ENCODE assay signal across 10 mouse cellular contexts in genomic region chr13:5866091-5866490, GRCm38 (mm10). TPM values are rescaled to one million over a fixed set of nuclear protein-coding genes. Genes with fewer than 3 reads are reported as not detected.
DNase-seq lines count a peak whose midpoint lies in the region; ATAC-seq and TF ChIP-seq lines count a peak whose summit lies in the region.
"Had no signal": no experiment of that assay in that cellular context is flagged by ENCODE, and none has a peak within 500 bp of the region (broad histone marks: within the 10 kb centered on the region; RNA-seq: fewer than 3 reads in every experiment).

No protein-coding gene starts in this region.

- no peak overlapping the region for H3K27ac ChIP-seq in forebrain, postnatal 0 days (ENCODE audit: low read depth, low read length)
- no peak overlapping the region for H3K27ac ChIP-seq in forebrain, embryonic 12.5 days
- H3K27ac ChIP-seq in liver, postnatal 0 days (ENCODE audit: low read depth), result no peak overlapping the region
- no peak overlapping the region for H3K27ac ChIP-seq in liver, embryonic 11.5 days (ENCODE audit: low read depth, low read length)
- peak overlapping the region; percentile 97 for H3K27ac ChIP-seq in brown adipose tissue, adult 24 weeks (replicated peaks; ENCODE audit: low read depth, low read length)
- H3K27ac ChIP-seq in neural tube, embryonic 13.5 days (replicated peaks), result no peak overlapping the region
- H3K27ac ChIP-seq: kidney, postnatal 0 days had no signal

- H3K4me1 ChIP-seq in forebrain, postnatal 0 days (ENCODE audit: insufficient read depth), result peaks cover 10% of the 10 kb centered on the region
- peaks cover 34% of the 10 kb centered on the region for H3K4me1 ChIP-seq in forebrain, embryonic 12.5 days
- peaks cover 17% of the 10 kb centered on the region for H3K4me1 ChIP-seq in liver, postnatal 0 days (ENCODE audit: insufficient read depth)
- H3K4me1 ChIP-seq in liver, embryonic 11.5 days (replicated peaks; ENCODE audit: control insufficient read depth, insufficient read depth, low read length), result peaks cover 5% of the 10 kb centered on the region
- peaks cover 35% of the 10 kb centered on the region for H3K4me1 ChIP-seq in brown adipose tissue, adult 24 weeks (ENCODE audit: control insufficient read depth, insufficient read depth, insufficient read length, low read length)
- H3K4me1 ChIP-seq in neural tube, embryonic 13.5 days (replicated peaks), result peaks cover 36% of the 10 kb centered on the region

- peak overlapping the region; percentile 59 for H3K4me2 ChIP-seq in forebrain, postnatal 0 days (ENCODE audit: low read depth)
- H3K4me2 ChIP-seq in forebrain, embryonic 12.5 days, result no peak overlapping the region
- peak overlapping the region; percentile 4; the same call in 1 of the 2 replicates for H3K4me2 ChIP-seq in liver, postnatal 0 days (ENCODE audit: low read depth, low read length)
- no peak overlapping the region for H3K4me2 ChIP-seq in liver, embryonic 11.5 days
- peak overlapping the region; percentile 69 for H3K4me2 ChIP-seq in neural tube, embryonic 13.5 days

- H3K9me3 ChIP-seq in forebrain, postnatal 0 days (ENCODE audit: low read length), result no peaks in the 10 kb centered on the region
- no peaks in the 10 kb centered on the region for H3K9me3 ChIP-seq in forebrain, embryonic 12.5 days
- H3K9me3 ChIP-seq in liver, postnatal 0 days (ENCODE audit: low read length), result no peaks in the 10 kb centered on the region
- no peaks in the 10 kb centered on the region for H3K9me3 ChIP-seq in liver, embryonic 11.5 days (ENCODE audit: control insufficient read depth, low read length)
- H3K9me3 ChIP-seq in neural tube, embryonic 13.5 days, result no peaks in the 10 kb centered on the region

- 87% methylated on average over 6 of the region's 6 CpGs for WGBS in forebrain, postnatal 0 days
- WGBS in forebrain, embryonic 12.5 days, result 90% methylated on average over 6 of the region's 6 CpGs
- 73% methylated on average over 6 of the region's 6 CpGs for WGBS in liver, postnatal 0 days (ENCODE audit: insufficient replicate concordance)
- 83% methylated on average over 6 of the region's 6 CpGs for WGBS in liver, embryonic 11.5 days
- WGBS in neural tube, embryonic 13.5 days, result 77% methylated on average over 6 of the region's 6 CpGs

- intact Hi-C loops in left cerebral cortex, postnatal 14 days (cut with DNase I), result loop anchor here (5.0 to 10.0 kb wide), 4 partner anchors 311 to 669 kb away; no protein-coding TSS in a partner anchor

- no peak for TF ChIP-seq CTCF in forebrain, postnatal 0 days (IDR thresholded peaks at IDR 0.05; ENCODE audit: low read depth)
- no peak for TF ChIP-seq CTCF in liver, postnatal 0 days (IDR thresholded peaks at IDR 0.05; ENCODE audit: low read depth)

- H3K9ac ChIP-seq in forebrain, postnatal 0 days, result 0 out of 2 replicates have a peak overlapping the region, but pooled peaks have one; percentile 57
- no peak overlapping the region for H3K9ac ChIP-seq in forebrain, embryonic 12.5 days
- no peak overlapping the region for H3K9ac ChIP-seq in liver, postnatal 0 days (replicated peaks)
- H3K9ac ChIP-seq in liver, embryonic 11.5 days (ENCODE audit: low read depth, low read length), result no peak overlapping the region
- H3K9ac ChIP-seq in neural tube, embryonic 13.5 days, result no peak overlapping the region

- H3K27me3 ChIP-seq in forebrain, postnatal 0 days (ENCODE audit: insufficient read depth, low read length), result no peaks in the 10 kb centered on the region
- no peaks in the 10 kb centered on the region for H3K27me3 ChIP-seq in forebrain, embryonic 12.5 days
- no peaks in the 10 kb centered on the region for H3K27me3 ChIP-seq in liver, postnatal 0 days (ENCODE audit: insufficient read depth, low read length)
- no peaks in the 10 kb centered on the region for H3K27me3 ChIP-seq in liver, embryonic 11.5 days (replicated peaks; ENCODE audit: control insufficient read depth, insufficient read depth, low read length)
- H3K27me3 ChIP-seq in neural tube, embryonic 13.5 days, result no peaks in the 10 kb centered on the region

- no peak for TF ChIP-seq EP300 in liver, postnatal 0 days (IDR thresholded peaks at IDR 0.05; ENCODE audit: low read depth)

- no peak for DNase-seq in forebrain, postnatal 0 days
- no peak for DNase-seq in liver, postnatal 0 days
- DNase-seq in liver, embryonic 11.5 days (ENCODE audit: low spot score), result no peak
- DNase-seq in cerebellum, adult 11 months, result no peak
- no peak for DNase-seq in left cerebral cortex, postnatal 14 days (ENCODE audit: low spot score in 2 of 2)
- DNase-seq: thymus, postnatal 36 days had no signal

- H3K36me3 ChIP-seq in forebrain, postnatal 0 days (ENCODE audit: insufficient read depth), result peaks cover 39% of the 10 kb centered on the region
- peaks cover 38% of the 10 kb centered on the region for H3K36me3 ChIP-seq in forebrain, embryonic 12.5 days (replicated peaks)
- peaks cover 35% of the 10 kb centered on the region for H3K36me3 ChIP-seq in liver, postnatal 0 days (replicated peaks; ENCODE audit: insufficient read depth, low read length)
- H3K36me3 ChIP-seq in liver, embryonic 11.5 days (ENCODE audit: control insufficient read depth, insufficient read depth, low read length), result peaks cover 22% of the 10 kb centered on the region
- H3K36me3 ChIP-seq in neural tube, embryonic 13.5 days, result peaks cover 42% of the 10 kb centered on the region

- no peak for ATAC-seq in forebrain, postnatal 0 days
- no peak for ATAC-seq in forebrain, embryonic 12.5 days (ENCODE audit: low FRiP score)
- no peak for ATAC-seq in liver, postnatal 0 days
- ATAC-seq in liver, embryonic 11.5 days (replicated peaks; ENCODE audit: low FRiP score), result no peak
- ATAC-seq in neural tube, embryonic 13.5 days (ENCODE audit: low read depth), result no peak

- H3K4me3 ChIP-seq in forebrain, postnatal 0 days (ENCODE audit: low read depth, low read length), result peak overlapping the region; percentile 90; the same call in 1 of the 2 replicates
- no peak overlapping the region for H3K4me3 ChIP-seq in forebrain, embryonic 12.5 days (replicated peaks)
- no peak overlapping the region for H3K4me3 ChIP-seq in liver, postnatal 0 days (ENCODE audit: low read depth, low read length)
- H3K4me3 ChIP-seq in liver, embryonic 11.5 days (ENCODE audit: low read depth, low read length), result no peak overlapping the region
- H3K4me3 ChIP-seq in brown adipose tissue, adult 24 weeks (ENCODE audit: insufficient read depth, low read depth, low read length), result peak overlapping the region; percentile 81
- H3K4me3 ChIP-seq in neural tube, embryonic 13.5 days, result peak overlapping the region; percentile 65; the same call in 1 of the 2 replicates

RNA-seq across cellular contexts. Expression of gene Klf6, which starts 4.8 kb away (rescaled TPM):
- total RNA-seq in forebrain, postnatal 0 days (2014; rRNA removed), result 78.8 and 87.1 TPM in 2 replicates
- polyA plus RNA-seq in forebrain, postnatal 0 days (2015; fragmentation: Nextera tagmentation; extraction: Ambion mirVana), result 100.0 and 146 TPM in 2 replicates
- polyA plus RNA-seq in forebrain, embryonic 12.5 days (2016; fragmentation: Nextera tagmentation; extraction: Ambion mirVana), result 53.7 and 63.8 TPM in 2 replicates
- polyA plus RNA-seq in liver, postnatal 0 days (2015; fragmentation: Nextera tagmentation; extraction: Ambion mirVana), result 15.3 and 18.9 TPM in 2 replicates
- 25.7 and 31.5 TPM in 2 replicates for polyA plus RNA-seq in liver, embryonic 11.5 days (2014; fragmentation: Nextera tagmentation; extraction: Ambion mirVana)
- 28.4 and 31.5 TPM in 2 replicates for polyA plus RNA-seq in brown adipose tissue, adult 24 weeks (2012; ENCODE audit: insufficient read depth, insufficient read length, missing spikeins)
- 70.8 and 71.2 TPM in 2 replicates for polyA plus RNA-seq in neural tube, embryonic 13.5 days (2015; fragmentation: Nextera tagmentation; extraction: Ambion mirVana)
- total RNA-seq in left cerebral cortex, postnatal 14 days (2021), result 10 to 100 TPM; 57.7 to 59.7 TPM

Comparison
In these comparisons a context has a peak if more than half of its experiments do, and no peak if none do; other contexts are left out.
1. H3K4me2 ChIP-seq: peak in forebrain, postnatal 0 days (single experiment), liver, postnatal 0 days (single experiment) and neural tube, embryonic 13.5 days (single experiment); none in forebrain, embryonic 12.5 days (single experiment) and liver, embryonic 11.5 days (single experiment).
2. H3K4me3 ChIP-seq: peak in forebrain, postnatal 0 days (single experiment), brown adipose tissue, adult 24 weeks (single experiment) and neural tube, embryonic 13.5 days (single experiment); none in forebrain, embryonic 12.5 days (single experiment), liver, postnatal 0 days (single experiment) and liver, embryonic 11.5 days (single experiment).